Mouse (Mus musculus): ENCODE data around the gene Aagab. TPM values are rescaled to one million over a fixed set of nuclear protein-coding genes. Genes with fewer than 3 reads are reported as not detected.

The Aagab gene
- total RNA-seq, 2 experiments from 2014 or later = 22.0 to 24.3 TPM

DNA sequence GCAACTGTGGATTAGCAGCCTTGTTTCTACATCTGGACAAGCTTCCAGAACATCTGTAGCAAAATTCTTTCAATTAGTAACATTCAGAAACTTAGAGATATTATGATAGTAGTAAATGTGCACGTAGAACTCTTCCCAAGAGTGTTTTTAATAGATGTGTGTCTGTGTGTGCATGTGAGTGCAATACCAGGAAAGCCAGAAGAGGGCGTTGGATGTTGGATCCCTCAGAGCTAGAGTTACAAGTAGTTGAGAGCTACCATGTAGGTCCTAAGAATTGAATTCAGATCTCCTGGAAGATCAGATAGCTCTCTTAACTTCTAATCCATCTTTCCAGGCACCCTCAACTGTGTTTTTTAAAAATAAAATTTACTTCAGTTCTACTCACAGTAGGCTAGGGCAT, 4.1 kb downstream of the Aagab start:
- DNase-seq = no peak

DNA sequence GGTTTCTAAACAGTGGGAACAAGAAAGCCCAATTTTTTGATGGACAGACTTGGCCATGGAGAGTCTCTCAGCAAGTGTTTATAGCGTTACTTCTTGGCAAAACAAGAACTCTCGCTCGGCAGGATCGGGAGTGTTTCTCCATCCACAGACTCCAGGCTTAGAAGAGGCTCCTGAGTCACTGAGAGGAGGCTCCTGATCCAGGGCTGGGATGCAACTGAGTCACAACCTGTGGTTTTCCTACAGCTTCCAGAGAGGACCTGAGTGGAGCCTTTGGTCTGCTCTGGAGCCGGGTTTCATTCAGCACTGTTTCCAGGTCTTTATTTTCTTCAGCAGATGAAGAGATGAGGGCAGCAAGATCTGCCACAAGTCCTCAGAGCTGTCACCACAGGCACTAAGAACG, 5.5 kb downstream of the Aagab start:
- DNase-seq = no peak

DNA sequence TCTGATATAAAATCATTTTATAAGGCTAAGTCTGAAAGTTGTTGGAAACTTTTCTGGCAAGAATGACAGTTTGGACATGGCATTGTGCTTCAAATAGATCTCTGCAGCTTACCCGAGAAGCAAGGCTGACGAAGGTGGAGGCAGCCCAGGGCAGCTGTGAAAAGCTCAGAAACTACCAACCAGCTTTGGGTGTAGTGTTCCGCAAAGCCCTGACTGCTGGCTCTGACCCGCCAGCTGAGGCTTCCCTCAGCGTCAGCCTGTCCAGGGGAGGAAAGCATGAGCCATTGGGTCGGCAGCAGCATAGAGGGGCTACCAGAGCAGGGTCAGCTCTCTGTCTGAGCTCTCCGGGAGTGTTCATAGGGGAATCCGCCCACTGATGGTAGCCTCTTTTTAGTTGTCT, 6.8 kb downstream of the Aagab start:
- DNase-seq = no peak

DNA sequence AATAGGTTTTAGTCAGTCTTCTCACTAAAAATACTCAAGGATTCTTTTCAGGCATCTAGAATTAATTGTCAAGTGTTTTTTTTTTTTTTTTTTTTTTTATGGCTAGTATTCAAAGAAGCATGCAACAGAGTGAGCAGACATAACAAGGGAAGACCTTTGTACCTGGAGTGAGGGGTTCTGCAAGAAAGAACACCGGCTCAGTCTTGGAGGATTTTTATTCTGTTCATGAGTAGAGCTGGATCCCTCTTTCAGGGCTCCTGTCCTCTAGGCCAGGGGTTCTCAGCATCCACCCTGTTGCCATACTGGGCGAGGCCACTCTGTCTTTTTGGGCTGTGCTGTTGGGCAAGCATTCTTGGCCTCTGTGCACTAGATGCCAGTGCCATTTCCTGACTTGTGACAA, 7.3 kb downstream of the Aagab start:
- no peak for DNase-seq

DNA sequence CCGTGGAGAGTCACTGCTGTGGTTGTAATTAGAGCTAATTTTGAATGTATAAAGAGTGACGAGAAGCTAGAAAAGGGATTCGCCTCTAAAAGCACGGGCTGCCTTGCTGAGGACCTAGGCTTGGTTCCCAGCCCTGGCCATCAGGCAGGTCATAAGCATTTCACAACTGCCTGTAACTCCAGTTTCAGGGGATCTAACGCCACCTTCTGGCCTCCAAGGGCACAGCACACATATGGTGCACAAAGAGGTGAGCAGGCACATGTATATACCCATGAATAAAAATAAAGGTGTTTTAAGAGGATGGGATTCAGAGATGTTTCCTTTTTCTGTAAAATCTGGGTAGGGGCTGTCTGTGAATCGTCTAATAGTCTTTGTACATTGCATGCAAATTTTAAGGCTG, 7.8 kb downstream of the Aagab start:
- no peak for DNase-seq

DNA sequence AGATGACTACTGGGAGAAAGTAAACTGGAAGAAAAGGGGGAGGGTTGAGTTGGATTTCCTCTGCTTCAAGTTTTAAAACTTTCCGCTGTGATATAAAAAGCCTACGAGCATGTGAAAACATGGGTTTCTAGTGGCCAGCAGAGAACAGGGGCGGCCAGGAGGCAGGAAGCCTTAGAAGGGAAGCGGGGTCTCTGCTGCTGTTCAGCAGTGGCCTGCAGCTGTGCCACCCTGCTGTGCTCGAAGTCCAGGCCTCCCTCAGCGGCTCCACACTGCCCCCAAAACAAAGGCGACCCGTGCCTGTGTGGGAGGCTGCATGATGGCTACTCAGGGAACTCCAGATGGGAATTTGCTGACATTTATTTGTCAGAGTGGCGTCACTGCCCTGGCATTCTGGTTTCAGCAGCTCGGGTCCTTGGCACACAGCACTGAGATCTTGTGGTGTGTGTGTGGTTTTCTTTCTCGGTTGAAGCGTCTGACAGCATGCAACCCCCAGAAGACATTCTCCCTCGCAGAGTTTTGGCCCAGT, 8.4 kb downstream of the Aagab start:
- peak; percentile 65 for DNase-seq

DNA sequence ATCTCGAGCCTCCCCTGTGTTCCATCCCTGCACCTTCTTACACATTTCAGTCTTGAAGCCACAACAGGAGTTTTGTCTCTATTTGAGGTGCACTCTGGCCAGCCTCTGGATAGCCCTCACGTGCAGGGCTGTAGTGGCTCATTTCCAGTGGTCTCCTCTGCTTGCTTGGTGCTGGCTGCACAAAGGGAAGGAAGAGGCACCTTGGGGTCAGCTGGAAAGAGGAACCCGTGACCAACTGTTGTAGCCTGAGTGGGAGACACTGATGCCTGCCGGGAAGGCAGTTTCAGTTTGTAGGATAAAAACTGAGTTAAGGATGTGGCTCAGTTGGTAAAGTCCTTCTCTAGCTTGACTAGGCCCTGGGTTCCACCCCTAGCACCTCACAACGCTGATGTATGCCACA, 9.5 kb downstream of the Aagab start:
- DNase-seq = no peak

DNA sequence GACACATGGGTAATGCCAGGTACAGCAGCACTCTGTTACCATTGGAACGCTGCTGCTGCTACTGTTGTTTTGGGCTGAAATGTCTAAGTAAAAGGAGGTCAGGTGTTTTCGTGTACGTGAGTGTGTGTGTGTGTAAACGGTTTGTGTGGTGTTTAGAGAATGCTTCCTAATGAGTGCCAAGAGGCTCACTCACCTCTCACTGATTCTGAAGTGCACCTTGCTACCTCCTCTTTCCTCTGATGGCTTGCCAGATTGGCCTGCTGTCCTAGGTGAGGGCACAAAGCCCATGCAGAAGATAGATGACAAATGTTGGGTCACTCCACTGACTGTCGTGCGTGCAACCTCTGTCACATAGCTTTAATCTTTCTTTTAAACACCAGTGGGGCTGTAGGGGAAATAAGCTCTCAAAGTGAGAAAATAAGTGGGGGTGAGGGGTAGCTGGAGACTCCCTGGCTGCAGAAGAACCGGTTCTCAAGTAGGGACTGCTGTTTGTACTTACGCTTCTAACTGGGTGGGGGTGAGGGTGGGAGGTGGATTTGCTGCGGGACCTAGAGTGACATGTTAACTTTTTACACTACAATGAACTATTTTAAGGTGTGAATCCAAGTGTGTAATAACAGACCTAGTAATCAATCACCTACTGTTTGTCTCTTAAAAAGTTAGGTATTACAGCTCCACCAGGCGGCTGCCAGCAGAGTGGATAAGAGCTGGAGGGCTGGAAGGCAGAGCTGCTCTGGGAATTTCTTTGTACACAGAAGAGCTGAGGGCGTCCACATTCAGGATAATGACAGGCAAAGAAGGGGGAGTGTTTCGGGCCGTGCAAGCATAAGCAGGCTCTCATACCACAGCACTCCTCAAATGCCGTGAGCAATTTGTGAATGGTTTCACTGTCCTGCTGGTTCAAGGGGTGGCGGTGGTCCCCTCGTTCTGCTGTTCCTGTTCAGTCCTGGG, 10.4 kb downstream of the Aagab start:
- DNase-seq = no peak

DNA sequence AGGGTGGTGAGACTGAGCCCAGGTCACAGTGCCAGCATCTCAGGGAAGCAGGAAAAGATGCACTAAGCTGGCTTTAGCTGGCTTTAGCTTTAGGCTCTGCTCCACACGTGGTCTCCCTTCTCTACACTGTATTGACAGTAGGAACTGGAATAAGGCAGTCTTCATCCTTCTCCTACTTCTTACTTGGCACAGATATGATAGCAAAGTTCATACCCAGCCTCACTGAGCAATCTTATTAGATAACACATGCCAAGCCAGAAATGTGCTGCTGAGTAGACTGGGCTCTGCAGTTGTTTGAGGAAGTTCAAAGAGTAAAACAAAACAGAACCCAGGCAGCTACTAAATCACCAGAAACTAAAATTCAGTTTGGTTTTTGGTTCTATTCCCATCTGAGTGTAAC, 11.1 kb downstream of the Aagab start:
- no peak for DNase-seq

DNA sequence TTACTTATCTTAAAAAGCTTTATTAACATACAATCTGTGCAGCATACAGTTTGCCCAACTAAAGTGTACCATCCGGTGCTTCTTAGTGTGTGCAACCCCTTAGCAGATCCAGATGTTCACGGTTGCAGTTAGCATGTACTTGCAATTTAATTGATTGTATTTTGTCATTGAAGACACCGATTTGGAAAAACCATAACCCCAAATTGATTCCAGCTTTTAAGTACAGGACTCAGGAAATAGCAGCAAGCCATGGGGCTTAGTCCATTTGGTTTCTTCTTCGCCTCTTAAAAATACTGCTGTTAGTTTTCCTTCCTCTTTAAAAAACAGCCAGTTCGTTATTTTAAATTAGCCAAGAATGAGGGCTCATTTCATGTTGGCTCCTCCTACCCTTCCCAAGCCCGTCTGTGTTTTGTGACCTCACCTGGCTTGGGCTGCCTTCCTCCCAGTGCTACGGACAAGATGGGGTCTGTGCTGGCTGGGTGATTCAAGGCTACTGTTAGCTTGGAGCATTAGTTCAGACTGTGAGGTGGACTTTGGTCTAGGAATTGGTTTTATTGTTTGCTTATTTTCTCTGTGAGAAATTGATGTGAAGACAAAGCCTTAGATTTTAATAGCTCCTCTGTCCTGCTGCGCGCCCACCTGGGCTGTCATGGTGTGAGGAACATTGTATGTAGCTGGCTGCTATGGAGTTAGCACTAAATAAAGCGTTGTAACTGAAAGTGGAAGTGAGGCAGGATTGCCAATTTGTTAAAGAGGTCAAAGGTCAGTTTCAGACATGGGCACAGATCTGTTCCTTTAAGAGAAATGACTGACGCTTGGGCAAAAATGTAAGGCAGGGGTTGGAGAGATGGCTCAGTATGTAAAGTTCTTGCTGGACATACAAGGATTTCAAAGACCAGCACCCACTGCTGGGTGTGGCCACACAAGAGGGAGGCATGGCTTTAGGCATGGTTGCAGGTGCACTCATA, 11.8 kb downstream of the Aagab start:
- no peak for DNase-seq

DNA sequence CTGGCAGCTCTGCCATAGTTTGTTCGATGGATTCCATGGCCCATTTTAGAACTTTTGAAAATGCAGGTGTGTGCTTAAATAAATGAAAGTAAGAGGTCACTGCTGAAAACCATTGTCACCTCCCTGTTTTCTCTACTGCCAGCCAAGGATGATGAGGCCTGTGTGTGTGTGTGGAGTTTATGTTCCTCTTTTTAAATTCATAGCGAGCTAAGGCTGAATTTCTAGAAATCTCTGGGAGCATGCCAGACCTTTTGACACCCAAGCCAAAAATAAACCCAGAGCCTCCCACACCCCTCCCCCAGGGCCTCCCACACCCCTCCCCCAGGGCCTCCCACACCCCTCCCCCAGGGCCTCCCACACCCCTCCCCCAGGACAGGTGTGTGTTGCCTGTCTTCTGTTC, 15.5 kb downstream of the Aagab start:
- DNase-seq = no peak

DNA sequence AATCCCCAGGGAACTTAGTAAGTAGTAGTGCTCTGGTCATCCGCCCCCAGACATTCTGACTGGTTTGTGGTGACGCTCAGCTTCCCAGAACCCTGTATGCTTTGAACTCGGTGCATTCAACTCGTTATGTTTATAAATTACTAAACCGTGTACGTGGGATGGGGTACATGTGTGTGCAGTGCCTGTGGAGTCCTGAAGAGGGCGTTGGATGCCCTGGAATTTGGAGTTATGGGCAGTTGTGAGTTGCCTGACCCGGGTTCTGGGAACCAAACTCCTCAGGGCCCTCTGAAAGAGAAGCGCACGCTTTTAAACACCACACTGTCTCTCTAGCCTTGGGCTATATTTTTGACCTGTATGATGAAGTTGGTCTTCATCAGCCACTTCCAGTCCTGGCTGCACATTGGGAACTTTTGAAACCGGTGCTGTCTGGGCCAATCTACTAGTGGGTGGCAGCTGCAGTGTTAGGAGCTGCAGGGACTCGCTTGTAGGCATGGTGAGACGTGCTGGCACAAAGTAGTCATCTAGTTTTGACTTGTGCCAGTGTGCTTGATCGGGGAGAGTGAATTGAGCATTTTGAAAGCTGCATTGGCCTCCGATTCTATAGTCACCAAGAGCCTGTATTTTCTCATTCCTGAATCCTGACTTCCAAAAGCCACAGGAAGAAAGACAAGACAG, 21.6 kb downstream of the Aagab start:
- no peak for DNase-seq

DNA sequence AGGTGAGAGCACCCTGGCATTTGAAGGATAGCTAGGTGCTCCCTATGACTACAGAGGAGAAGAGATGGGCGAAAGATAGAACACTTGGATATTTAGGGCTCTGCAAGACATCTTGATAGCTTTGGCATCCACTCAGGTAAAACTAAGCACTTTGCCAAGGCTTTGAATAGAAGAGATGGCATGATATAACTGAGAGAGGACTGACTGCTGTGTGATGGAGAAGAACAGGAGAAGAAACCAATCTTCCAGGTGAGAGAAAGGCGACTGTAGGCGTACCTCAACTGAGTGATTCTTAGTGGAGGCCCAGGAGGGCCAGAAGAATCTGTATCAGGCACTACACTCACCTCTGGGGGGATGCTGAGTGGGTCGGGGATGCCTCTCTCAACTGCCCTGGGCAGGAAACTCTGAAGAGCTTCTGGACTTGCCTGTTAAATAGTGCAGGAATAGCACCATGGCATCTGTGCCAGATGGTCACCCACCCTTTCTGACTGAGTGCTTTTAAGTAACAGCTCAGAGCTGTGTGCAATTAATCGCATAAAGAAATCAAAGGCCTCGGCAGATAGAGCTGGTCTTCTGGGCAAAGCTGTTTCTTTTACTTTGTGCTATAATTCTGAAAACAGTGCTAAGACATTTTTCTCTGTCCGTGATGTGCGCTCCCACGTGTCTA, 22.8 kb downstream of the Aagab start:
- no peak for DNase-seq

DNA sequence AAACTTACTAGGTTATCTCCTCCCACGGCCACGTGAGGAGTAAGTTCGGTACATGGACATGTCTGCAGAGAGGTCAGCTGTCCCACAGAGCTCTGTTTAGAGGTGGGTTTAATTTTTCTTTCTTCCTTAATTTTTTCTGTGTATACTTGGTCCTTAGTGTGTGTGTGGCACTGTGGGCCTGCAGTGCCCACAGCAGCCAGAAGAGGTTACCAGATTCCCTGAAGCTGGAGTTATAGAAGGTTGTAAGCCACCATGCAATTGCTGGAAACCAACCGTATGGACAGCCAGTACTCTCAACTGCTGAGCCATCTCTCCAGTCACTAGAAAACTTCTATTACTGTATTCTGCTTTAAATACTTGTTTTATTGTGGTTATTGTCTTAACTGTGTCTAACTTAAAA, 29.6 kb downstream of the Aagab start:
- no peak for DNase-seq

DNA sequence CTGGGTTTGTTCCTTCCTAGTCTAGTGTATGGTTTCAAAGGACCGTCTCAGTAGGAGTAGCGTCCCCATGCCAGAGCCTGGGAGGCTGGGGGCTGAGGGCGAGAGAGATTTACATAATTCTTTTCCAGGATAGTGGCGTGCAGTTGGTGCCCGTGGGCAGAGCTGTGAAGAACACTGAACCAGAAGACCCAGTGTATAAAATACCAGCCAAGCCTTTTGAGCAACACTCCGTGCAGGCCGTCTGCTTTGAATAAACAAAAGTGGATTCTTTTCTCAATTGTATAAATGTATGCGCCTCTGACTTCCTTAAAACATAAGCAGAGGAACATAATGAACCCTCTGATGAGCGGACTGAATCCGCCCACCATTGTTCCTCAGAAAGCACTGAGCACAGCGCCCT, 30.5 kb downstream of the Aagab start:
- DNase-seq = no peak

DNA sequence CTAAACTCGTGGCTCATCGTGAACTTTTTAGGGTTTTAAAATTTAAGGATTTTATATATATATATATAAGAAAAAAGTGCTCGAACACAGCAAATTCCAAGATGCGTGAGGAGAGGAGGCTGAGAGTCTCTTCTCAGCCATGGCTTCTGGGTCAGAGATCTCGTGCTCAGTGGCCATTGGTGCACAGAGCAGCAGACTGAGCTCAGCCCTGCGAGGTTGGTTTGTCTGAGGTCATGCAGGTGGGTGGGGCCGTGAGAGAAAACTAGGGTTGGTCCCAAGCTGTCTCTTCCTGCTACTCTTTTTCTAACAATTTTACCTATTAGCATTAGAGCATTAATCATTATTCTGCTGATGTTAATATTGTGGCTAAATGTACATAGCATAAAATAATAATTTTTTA, 30.9 kb downstream of the Aagab start:
- DNase-seq = no peak

DNA sequence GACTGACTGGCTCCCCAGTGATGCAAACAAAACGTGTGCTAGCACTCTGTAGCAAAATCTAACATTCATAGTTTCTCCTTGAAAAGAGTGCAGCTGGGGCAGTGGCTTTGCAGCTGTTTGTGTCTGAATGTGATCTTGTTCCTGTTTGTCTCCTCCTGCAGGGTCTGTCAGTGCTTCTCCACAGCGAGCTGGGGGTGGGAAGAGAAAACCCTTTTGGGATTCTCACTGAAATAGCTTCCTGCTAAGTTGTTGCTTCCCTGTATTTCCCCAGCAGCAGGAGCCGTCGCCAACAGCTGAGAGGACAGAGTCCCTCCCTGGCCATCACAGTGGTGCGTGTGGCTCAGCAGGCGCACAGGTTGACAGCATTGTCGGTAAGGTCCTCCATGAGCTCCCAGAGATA, 33.7 kb downstream of the Aagab start:
- no peak for DNase-seq

DNA sequence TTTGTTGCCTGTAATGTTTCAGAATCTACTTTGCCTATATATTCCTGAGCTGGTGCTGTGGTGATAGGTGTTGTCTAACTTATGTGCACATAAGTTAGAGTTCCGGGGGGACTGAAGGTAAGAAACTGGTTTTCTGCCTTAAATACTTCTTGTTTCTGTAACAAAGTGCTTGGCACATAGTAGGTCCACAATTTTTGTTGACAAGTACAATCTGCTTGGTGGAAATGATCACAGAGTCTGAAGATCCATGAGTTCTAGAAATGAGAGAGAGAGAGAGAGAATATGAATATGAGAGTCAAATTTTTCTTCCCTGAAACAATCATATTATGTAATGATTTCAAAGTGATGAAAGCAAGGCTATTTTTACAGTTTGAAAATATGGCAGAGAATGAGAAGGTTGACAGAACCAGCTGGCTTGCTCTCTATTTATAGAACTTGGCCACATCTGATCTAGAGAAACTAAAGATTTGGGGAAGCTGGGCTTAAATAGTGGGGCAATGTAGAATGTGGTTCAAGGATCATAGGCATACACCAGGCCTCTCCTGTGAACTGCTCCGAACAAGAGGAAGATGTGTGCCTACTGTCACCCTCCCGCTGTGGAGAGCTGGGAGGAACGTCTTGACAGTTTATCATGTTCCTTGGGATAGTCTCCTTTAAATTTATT, 39.7 kb downstream of the Aagab start:
- no peak for DNase-seq

DNA sequence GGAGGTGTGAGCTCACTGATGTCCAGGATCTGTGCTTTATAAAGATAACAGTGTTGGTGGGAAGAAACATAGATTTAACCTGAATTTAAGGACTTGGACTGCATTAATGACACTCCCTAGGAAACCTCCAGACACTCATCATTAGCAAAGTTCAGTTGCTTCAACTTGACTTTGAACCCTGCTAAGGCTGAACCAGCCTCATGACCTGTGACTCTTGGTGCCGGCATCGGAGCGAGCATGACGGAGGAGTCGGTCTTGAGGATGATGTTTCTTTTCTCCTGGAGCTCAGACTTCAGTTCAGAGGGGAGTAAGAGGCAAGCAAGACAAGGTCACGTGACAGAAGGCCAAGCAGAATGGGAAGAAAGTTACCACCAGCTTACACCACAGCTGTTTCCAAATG, 41.6 kb downstream of the Aagab start:
- DNase-seq = no peak

DNA sequence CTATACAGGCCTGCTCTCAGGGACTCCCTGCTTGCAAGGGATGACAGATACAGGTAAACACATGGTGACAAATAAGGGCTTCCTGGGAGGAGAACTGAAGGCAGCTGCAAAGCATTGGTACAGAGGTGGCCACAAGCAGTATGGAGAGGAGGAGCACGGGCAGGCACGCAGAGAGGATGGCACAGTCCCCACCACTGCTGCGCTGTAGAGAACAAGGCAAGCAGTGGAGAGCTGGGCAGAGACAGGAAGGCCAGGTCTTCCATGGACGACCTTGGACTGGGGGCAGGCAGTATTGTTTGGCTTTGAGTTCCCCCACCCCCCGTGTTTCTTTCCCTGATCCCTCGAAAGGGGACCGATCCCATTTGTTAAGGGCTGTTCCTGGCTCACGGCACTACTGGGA, 42.6 kb downstream of the Aagab start:
- DNase-seq = no peak
